Mouse (Mus musculus): ENCODE measurements around the gene Uhrf1bp1. TPM values are rescaled to one million over a fixed set of nuclear protein-coding genes. Genes with fewer than 3 reads are reported as not detected.

Gene Uhrf1bp1
- polyA plus RNA-seq, 1 experiment: 5.2 TPM

- DNase-seq (ENCODE audit: low spot score): no peak
Observed at GRCm38 (mm10) chr17:27947155-27947554, 90.9 kb downstream of the Uhrf1bp1 start.

Other genes with a start within 250 kb of the Uhrf1bp1 start
- gene Nudt3, start 232.9 kb upstream of the Uhrf1bp1 start, polyA plus RNA-seq (2012; rRNA removed): 112 and 116 TPM in 2 replicates
- 0.08 and 0.10 TPM in 2 replicates for gene RPS10-NUDT3, start 221.2 kb upstream of the Uhrf1bp1 start, polyA plus RNA-seq (2012; rRNA removed)
- 1,256 and 1,277 TPM in 2 replicates for gene Rps10, start 219.8 kb upstream of the Uhrf1bp1 start, polyA plus RNA-seq (2012; rRNA removed)
- gene Pacsin1, start 200.9 kb upstream of the Uhrf1bp1 start, polyA plus RNA-seq (2012; rRNA removed): 0.67 and 0.96 TPM in 2 replicates
- 0.17 and 0.21 TPM in 2 replicates for gene Spdef, start 127.5 kb upstream of the Uhrf1bp1 start, polyA plus RNA-seq (2012; rRNA removed)
- 62.7 and 79.1 TPM in 2 replicates for gene D17Wsu92e, start 35.8 kb upstream of the Uhrf1bp1 start, polyA plus RNA-seq (2012; rRNA removed)
- gene Snrpc, start 18.3 kb upstream of the Uhrf1bp1 start, polyA plus RNA-seq (2012; rRNA removed): 74.7 and 77.3 TPM in 2 replicates
- 45.2 and 52.6 TPM in 2 replicates for gene Anks1, start 52.9 kb downstream of the Uhrf1bp1 start, polyA plus RNA-seq (2012; rRNA removed)
- 32.9 and 33.2 TPM in 2 replicates for gene Taf11, start 53.4 kb downstream of the Uhrf1bp1 start, polyA plus RNA-seq (2012; rRNA removed)
- 0.19 and 0.43 TPM in 2 replicates for gene Tcp11, start 224.2 kb downstream of the Uhrf1bp1 start, polyA plus RNA-seq (2012; rRNA removed)

Measured in urinary bladder, adult 2 months (tissue).